Mouse (Mus musculus) heart, postnatal 36 days (tissue): Measurements from ENCODE around the gene Lrmda. TPM values are rescaled to one million over a fixed set of nuclear protein-coding genes. Genes with fewer than 3 reads are reported as not detected.
A peak's percentile ranks its signal among the peaks of the same experiment; 100 is the strongest.

Source experiments
- DNase-seq, 2 experiments: peaks; one replicate each; pipeline ENCODE4 v3.0.0; 2021 to 2022
- intact Hi-C: fragments of 180-260 bp; cut with DNase I; formaldehyde crosslinking; loops from one replicate; pipeline ENCODE4 v1.15.1; 2025
- total RNA-seq, 2 experiments: library from RNA; stranded (reverse); gene quantifications; 2 replicates each; pipeline ENCODE4 v1.2.3; 2021

Lrmda gene
- total RNA-seq, 2 experiments from 2014 or later: 1.1 to 1.7 TPM

DNA sequence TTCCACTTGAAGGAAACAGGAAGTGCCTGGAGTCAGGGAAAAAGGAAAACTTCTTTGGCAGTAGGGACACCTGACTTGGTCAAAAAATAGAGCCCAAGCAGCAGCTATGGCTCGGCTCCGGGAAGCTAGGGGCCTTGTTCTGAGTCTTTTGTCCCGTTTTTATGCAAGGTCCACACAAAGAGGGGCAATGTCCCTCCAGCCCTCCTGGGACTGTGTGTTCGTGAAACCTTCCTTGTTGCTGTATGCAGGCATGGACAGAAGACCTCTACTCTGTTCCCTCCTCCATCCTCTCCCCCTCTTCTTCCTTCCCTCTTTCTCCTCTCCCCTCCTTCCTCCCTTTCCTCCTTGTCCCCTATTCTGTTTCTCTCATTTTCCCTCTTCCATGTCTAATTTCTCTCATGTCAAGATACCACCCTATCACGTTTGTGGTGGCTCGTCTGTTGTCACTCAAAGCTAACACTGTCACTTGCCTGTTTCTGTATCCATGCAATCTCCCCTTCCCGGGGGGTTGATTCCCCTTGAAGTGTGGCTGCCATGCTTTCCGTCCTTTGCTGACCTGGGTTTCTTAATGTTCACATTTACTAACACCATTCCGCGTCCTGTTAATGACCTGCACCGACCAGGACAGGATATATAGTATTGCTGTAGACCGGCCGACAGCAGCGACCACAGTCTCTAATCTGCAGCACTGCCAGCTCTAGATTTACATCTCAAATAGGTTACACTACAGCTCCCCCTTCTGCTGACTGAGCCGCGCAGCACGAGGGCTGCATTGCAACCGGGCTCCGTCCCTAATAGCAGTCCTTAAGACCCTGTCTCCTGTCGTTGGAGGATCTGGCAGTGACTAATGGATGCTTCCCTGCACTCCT is 788.4 kb downstream of the Lrmda start:
- intact Hi-C loops: loop anchor here (2.0 to 10.0 kb wide), 2 partner anchors 231 to 823 kb away; partner anchors contain the start of gene Zfp503
- peak; percentile 52 to 58 for DNase-seq

DNA sequence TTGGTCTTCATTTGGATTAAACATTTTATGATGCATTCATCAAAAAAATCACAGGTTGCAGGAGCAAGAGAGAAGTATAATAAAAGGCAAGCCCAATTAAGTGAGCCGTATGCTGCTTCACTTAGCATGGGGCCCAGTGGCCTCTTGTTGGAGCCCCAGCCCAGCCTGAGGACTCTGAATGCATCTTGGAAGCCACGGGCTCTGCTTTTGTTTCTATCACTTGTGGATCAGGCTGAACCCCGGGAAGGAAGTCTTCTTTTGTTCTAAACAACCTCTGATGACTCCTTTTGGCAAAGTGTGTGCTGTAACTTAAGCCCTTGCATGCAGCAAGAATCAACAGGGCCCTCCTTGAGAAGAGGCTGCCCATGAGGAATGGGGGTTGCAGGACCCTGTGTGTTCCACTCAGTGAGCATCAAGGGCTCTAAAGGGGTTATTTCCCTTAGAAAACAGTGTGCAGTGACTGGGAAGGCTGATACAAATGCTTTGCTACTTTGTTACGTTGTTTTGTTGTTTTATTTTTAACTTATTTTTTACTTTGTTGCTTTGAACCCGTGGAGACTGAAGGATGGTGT is 789.2 kb downstream of the Lrmda start:
- intact Hi-C loops: loop anchor here (2.0 to 10.0 kb wide), 2 partner anchors 232 to 824 kb away; partner anchors contain the start of gene Zfp503
- no peak for DNase-seq

DNA sequence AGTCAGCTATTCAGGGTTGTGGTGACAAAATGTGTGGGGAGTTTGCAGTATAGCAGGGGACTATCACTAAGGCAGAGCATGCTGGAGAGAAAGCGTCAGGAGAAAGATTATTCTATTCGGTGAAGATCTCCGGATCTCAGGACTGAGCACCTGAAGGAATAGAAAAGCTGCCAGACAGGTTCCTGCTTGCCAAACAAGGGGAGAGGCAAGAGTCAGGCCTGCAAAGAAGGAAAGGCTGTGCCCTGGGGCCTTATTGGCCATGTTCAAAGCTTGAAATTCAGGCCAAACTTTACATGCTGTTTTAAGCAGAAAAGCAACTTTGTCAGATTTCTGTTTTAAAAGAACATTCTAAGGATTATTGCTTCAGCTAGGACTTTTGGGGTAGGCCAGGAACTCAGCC is 789.7 kb downstream of the Lrmda start:
- no peak for DNase-seq
- intact Hi-C loops: loop anchor here (2.0 to 10.0 kb wide), 2 partner anchors 232 to 824 kb away; partner anchors contain the start of gene Zfp503

DNA sequence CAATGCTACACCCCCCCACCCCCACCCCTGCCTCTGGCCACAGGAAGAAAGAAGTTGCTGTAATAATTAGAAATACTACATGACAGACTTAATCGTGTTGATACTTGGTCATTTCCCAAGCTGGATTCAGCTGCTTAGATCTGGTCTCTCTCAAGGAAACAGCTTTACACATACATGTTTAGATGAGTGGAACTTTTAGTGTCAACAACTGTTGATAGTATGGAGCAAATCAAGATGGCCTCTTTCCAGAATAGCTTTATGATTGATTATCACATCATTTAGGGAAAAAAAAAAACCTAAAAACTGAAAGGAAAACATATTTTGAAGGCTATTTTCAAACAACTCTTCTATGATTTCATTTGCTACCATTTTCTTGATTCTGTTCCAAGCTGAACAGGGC is 791.0 kb downstream of the Lrmda start:
- intact Hi-C loops: loop anchor here (10.0 kb wide), 1 partner anchor 234 kb away; no protein-coding TSS in a partner anchor
- DNase-seq: no peak

DNA sequence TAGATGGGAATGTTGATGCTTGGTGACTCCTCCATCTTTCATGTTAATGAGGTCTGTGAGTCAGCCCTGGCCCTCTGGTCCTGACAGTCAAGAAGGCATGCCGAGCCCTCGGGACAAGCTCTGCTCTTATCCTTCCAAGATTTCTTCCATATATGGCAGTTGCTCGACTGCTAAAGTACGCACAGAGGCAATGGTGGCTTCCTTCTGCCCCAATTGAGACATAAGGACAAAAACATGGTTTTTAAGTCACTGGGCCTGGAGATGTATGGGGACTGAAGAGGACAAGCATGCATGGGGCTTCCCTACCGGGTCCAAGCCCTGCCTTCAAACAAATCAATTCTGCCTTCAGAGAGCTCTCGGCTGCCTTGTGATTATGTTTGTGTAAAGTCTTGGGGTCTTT is 793.3 kb downstream of the Lrmda start:
- intact Hi-C loops: loop anchor here (10.0 kb wide), 1 partner anchor 232 kb away; no protein-coding TSS in a partner anchor

DNA sequence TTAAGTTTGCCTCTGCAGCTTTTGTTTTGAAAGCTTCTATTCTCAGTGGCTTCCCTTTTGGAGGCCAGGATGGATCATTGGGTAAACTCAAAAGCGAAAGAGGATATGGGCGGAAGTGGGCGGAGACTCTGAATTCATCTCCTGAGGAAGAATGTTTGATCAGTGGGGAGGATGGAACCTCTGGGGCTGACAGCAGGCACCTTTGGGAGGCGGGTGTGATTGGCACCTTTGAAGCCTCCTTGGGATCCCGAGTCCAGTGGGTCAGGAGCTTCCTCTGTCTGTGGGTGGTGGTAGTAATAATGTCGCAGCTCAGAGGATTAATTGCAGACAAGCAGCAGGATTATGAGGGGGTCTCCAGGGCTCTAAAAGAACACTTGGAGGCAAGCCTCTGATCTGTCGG is 793.9 kb downstream of the Lrmda start:
- intact Hi-C loops: loop anchor here (10.0 kb wide), 1 partner anchor 231 kb away; no protein-coding TSS in a partner anchor
- peak; percentile 15 to 29 for DNase-seq

More for the DNA sequence above, 793.3 kb downstream of the Lrmda start:
- no peak for DNase-seq

DNA sequence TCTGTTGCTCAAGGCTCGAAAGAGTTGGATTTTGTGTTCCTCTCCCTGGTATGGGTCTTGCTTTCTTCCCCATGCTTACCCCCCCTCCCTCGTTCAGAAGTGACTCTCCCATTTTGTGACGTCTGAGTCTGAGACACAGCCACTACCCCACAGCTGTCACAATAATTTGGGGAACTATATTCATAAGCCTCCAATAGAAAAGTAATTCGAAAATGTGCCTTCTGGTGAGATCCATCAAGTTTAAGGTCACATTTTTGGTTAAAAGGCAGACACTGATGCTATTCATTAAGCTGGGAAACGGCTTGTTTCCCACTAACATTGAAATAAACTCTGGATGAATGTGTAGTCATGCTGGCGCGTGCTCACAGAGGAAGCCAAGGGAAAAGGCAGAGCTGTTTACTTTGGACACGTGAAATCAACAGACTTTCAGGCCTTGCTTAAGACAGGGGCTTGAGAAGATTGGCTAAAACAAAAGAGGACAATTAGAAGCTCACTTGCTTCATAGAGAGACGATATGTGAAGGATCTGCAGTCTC is 795.4 kb downstream of the Lrmda start:
- DNase-seq: peak; percentile 18 to 22
- intact Hi-C loops: loop anchor here (10.0 kb wide), 1 partner anchor 230 kb away; no protein-coding TSS in a partner anchor

DNA sequence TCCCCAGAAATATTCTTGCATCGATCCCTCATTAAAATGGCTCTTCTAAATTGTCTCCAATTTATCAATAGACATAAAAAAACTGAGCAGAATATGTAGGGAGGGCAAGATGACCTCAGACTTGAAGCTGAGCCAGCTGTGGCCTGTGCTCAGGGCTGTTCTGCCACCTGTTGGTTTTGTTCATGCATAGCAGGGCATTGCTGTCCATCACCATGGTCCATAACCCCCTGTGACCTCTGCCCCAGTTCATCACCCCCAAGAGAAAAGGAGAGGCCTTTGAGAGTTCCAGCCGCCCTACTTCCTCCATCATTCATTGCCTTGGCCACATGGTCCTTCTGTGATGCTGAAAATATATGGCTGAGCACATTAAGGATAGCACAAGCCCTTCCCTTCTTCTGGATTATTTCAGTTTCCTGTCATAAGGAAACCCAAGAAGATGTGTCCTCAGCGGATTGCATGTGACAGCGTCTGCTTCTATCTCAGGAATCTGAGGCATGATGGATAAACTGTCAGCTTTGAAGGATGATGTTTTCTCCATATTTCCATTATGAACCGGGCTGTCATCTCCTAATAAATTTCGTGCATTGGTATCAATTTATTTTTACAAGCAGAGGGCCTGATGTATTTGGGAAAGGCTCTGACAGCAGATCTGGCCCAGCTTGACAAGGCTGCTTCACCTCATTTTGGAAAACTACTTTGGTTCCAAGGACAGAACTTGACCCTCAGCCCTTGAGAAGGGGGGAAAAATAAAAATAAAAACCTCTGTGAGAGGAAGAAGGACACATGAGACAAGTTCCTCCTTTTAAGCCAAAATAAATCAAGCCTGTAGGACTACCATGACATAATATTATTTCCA is 798.1 kb downstream of the Lrmda start:
- peak; percentile 34 to 42 for DNase-seq
- intact Hi-C loops: loop anchor here (2.0 to 10.0 kb wide), 2 partner anchors 31 to 227 kb away; no protein-coding TSS in a partner anchor

DNA sequence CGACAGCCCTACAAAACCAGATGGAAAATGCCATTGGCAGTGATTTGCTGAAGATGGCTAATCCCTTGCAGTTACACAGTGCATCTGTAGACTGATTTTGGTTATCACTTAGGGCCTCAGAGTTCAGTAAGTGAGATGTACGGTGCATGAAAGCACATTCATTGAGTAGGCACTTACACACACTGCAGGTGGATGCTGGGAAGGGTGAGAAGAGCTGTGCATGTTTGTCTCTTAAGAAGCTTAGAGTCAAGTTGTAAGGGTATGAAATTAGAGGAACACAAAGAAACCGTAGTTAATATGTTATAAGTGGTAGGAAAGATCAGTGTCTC is 798.7 kb downstream of the Lrmda start:
- intact Hi-C loops: loop anchor here (10.0 kb wide), 1 partner anchor 227 kb away; no protein-coding TSS in a partner anchor
- DNase-seq: peak in 1 of 2 experiments; percentile 3

DNA sequence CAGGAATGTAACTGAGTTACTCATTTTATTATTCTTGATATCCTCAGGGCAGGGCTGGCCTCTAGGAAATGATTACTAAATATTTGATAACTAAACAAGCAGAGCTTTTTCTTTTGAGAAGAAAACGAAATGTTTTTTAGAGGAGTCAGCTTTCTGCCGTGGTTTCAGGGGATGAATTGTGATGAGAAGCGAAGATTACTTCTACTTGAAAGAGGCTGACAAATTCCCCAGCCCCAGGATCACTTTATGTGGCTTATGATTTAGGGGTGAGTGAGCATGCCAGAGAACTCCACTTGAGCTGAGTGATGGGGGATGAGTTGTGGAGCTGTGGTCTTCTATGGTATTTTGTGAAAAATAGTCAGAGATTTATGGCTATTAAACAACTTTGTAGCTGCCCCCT is 803.4 kb downstream of the Lrmda start:
- intact Hi-C loops: no loop called here
- DNase-seq: no peak

DNA sequence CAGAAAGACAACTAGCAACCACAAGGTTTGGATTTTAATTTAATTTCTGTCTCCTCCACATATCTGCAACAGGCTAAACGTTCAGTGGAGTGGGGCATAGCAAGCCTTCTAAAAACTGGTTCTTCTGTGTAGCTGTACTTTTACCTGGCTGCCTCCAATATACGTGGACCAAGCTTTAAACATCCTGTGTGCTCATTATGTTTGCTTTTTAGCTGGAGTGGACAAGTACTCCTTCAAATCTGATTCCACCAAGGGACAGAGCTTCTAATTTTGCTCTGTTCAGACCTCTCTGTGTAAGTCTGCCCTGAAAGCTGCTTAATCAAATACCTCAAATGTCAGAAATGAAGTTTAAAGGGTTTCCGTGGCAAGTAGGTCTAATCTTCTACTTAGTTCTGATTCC is 807.3 kb downstream of the Lrmda start:
- intact Hi-C loops: no loop called here
- no peak for DNase-seq

DNA sequence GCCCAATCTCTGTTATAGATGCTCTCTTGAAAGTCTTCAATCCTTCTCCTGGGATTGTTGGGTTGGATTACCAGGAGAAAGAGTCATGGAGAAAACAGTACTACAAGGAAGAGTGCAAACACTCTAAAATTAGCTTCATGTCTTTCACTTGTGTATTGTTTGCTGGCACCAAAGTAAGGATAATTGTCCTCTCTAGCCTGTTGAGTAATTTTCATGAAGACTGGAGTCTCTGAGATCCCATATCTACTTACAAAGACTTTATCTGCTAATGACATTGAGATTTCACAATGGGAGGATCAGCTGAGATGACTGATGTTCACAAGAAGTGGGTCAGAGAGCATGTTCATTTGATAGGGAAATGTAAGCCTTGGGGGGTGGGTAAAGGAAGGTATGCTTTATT is 817.5 kb downstream of the Lrmda start:
- DNase-seq: no peak
- intact Hi-C loops: no loop called here

DNA sequence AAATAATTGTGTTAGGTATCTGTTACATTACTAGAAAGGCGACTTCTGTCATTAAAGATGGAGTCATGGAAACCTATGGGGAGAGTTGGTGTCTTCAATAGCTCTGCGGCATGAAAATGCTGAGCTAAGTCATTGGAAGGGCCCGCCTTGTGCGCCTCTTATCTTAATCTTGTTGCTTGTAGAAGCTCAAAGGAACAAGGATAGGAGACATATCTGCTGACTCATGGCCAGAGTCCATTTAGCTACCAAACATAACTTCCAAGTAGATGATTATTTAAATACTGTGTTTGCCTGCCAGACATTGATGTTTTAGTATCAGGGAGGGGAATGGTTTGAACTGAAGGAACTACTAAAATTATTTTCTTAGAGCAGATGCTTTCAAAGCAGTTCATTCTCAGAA is 821.6 kb downstream of the Lrmda start:
- intact Hi-C loops: loop anchor here (10.0 kb wide), 1 partner anchor 584 kb away; no protein-coding TSS in a partner anchor
- no peak for DNase-seq

DNA sequence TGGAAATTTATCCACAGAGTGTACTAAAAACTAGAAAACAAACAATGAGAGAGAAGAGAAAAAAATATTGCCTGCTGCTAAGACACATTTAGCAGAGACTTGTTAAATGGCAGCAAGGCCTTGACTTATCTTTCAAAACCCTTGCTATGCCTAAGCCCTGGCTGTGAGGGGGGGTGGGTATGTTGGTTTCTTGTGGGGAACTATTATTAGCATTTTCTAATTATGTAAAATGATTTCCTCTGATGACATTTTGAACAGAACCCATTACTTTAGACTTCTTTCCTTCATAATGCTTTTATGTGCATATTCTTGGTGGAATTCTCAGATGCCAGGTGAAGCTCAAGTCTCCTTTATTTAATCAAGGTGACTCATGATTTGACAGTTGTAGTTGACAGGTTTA is 824.5 kb downstream of the Lrmda start:
- DNase-seq: no peak
- intact Hi-C loops: loop anchor here (10.0 kb wide), 1 partner anchor 581 kb away; no protein-coding TSS in a partner anchor

DNA sequence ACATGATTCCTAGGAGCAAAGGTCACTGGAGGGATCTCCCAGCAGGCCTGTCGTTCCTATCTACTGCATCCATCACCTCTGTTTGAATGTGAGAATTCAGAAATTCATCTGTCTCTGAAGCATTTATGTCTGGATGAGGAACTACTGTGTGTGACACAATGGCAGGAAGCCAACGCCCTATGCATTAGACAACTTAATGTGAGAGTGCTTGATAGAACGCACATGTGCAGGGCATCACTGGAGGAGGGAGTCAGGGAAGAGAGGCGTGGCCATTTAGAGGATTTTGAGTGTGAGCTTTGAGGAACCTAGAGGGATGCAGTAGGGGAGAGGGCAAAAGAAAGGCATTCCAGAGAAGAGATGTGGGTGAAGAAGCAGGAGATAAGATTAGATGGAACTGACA is 825.9 kb downstream of the Lrmda start:
- intact Hi-C loops: loop anchor here (10.0 kb wide), 1 partner anchor 579 kb away; no protein-coding TSS in a partner anchor
- DNase-seq: no peak

DNA sequence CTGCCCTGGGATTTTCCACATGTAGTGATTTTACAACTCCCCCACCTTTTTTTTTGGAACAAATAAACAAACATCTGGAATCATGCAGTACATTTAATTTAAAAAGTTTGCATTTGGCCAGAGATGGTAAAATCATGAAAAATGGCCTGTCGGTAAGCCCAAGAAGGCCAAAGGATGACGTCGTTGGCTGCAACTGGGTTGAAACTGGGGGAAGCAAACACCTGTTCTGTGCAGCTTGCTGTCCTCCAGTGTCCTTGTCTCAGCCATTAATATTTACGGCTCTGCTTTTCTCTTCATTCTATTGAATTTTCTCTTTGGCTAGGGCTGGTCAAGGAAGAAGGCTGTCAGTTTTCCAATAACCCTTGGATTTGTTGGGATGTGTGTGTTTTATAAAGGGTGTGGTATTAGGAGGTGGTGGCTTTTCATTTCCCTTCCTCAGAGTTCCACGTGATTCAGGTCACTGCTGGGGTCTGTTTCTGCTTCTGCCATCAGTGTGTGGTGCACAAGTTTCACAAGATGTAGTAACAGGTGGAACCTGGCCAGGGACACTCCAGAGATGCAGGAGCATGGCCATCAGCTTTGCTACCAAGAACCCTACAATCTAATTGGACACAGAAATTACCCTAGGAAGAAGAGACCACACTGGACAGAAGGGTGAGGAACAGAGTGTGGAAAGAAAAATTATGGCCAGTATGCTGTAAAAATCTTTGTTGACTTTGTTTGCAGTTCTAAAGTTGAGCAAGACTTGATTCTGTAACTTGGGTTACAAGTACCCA is 827.7 kb downstream of the Lrmda start:
- intact Hi-C loops: loop anchor here (10.0 kb wide), 1 partner anchor 578 kb away; no protein-coding TSS in a partner anchor
- peak in 1 of 2 experiments; percentile 9 for DNase-seq

DNA sequence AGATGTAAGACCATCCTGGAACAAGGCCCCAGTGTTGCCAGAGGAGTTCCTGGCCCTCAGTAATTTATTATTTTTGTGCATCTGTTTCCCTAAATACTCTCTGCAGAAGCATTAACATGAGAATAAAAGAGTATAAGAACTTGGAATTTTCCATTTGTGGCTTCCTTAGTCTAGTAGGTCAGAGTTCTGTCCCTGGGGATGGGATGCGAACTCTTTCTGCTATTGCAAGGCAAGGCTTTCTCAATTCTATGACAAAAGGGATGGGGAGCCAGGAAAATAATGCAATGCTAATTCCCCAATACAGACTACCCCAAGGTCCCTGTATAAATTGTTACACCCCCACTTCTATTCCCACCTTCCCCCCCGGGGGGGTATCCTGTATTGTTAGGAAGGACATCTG is 829.6 kb downstream of the Lrmda start:
- DNase-seq: peak in 1 of 2 experiments; percentile 19
- intact Hi-C loops: loop anchor here (2.0 to 10.0 kb wide), 2 partner anchors 32 to 576 kb away; no protein-coding TSS in a partner anchor

DNA sequence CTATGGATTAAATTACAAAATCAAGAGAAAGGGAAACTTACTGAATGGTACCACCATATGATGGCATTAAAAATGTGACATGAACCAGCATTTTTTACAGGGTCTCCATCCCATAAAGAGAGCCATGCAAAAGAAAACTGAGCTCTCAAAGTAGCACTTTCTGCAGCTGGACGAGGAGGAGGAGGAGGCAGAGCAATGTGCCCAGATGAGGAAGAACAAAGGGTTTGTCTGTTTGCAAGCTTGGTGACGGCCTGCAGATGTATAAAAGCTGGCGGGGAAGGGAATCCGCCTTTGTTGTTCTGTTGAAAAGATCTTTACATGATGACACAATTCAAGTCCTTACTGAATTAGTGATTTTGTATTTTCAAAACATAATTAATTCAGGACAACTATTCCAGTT is 841.1 kb downstream of the Lrmda start:
- no peak for DNase-seq

DNA sequence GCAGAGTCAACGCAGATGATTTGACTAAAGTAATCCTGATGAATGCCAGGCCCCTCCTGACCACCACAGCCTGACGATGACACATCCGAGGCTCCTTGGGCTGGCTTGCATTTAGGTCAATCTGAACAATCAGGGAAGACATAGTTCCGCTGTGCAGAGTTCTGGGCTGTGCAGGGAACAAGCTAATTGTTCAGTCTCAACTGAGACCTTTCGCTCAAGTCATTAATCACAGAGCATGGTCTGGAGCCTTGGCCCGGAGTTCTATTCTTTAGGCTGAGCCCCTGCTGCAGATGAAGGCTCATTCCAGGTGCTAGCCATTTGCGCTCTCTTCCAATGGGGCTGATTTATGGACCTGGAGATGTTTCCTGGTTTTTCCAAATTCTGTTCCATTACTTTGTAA is 844.6 kb downstream of the Lrmda start:
- intact Hi-C loops: no loop called here

More for the DNA sequence above, 841.1 kb downstream of the Lrmda start:
- intact Hi-C loops: no loop called here

More for the DNA sequence above, 844.6 kb downstream of the Lrmda start:
- DNase-seq: no peak
